Mouse (Mus musculus) intestine, postnatal 0 days (tissue): ENCODE measurements around the gene Mtrex. TPM values are rescaled to one million over a fixed set of nuclear protein-coding genes. Genes with fewer than 3 reads are reported as not detected.

ENCODE experiments used
- ATAC-seq: fragments of 200-750 bp; cut with Nextera tagmentation; 2 replicates; pipeline ENCODE4 v1.8.0; 2017; ENCODE audit warnings: mild to moderate bottlenecking, moderate TSS enrichment, moderate library complexity
- H3K27ac ChIP-seq: fragments of 300-500 bp; sonication (generic); 2 replicates; pipeline ENCODE4 v1.5.1; 2014; ENCODE audit warnings: mild to moderate bottlenecking, low read depth, low read length, moderate library complexity
- H3K27me3 ChIP-seq: fragments of 300-500 bp; sonication (generic); replicated peaks from 2 replicates; pipeline ENCODE4 v1.6.1; 2014; ENCODE audit warnings: low read length, mixed read lengths; ENCODE audit not compliant: control insufficient read depth, insufficient read depth
- H3K36me3 ChIP-seq: fragments of 300-500 bp; sonication (generic); 2 replicates; pipeline ENCODE4 v1.6.1; 2014; ENCODE audit warnings: mild to moderate bottlenecking, moderate library complexity; ENCODE audit not compliant: control insufficient read depth, insufficient read depth
- H3K4me1 ChIP-seq: fragments of 300-500 bp; sonication (generic); replicated peaks from 2 replicates; pipeline ENCODE4 v1.6.1; 2014; ENCODE audit warnings: antibody characterized with exemption, low read length, mixed read lengths; ENCODE audit not compliant: control insufficient read depth, insufficient read depth
- H3K4me2 ChIP-seq: fragments of 300-500 bp; sonication (generic); replicated peaks from 2 replicates; pipeline ENCODE4 v1.6.1; 2014; ENCODE audit warnings: low read depth, mild to moderate bottlenecking, moderate library complexity
- H3K4me3 ChIP-seq: fragments of 300-500 bp; sonication (generic); 2 replicates; pipeline ENCODE4 v1.5.1; 2014; ENCODE audit warnings: low read depth, low read length
- H3K9ac ChIP-seq: fragments of 300-500 bp; sonication (generic); 2 replicates; pipeline ENCODE4 v1.6.1; 2014; ENCODE audit warnings: mild to moderate bottlenecking, low read depth, low read length
- H3K9me3 ChIP-seq: fragments of 300-500 bp; sonication (generic); 2 replicates; pipeline ENCODE4 v1.6.1; 2016; ENCODE audit warnings: mixed run types; ENCODE audit not compliant: control insufficient read depth
- CTCF ChIP-seq: sonication (generic); IDR thresholded peaks from 2 replicates; pipeline ENCODE4 v1.5.1; 2016; ENCODE audit warnings: low read depth, mild to moderate bottlenecking, control low read depth, antibody characterized with exemption, moderate library complexity
- WGBS: fragments of 180-500 bp; shearing (Covaris S2); extraction: QIAGEN DNeasy Blood & Tissue Kit; methylation state at CpG from one replicate; pipeline ENCODE4 v1.1.7; 2014; 5-methylcytosine and 5-hydroxymethylcytosine counted together
- polyA plus RNA-seq: library from polyadenylated mRNA; unstranded; fragments of >200 nt; fragmentation: Nextera tagmentation; extraction: Ambion mirVana; gene quantifications from 2 replicates; pipeline ENCODE4 v1.2.1, GENCODE M21; 2015

Gene Mtrex
- polyA plus RNA-seq, 1 experiment from 2014 or later = 17.2 TPM

DNA sequence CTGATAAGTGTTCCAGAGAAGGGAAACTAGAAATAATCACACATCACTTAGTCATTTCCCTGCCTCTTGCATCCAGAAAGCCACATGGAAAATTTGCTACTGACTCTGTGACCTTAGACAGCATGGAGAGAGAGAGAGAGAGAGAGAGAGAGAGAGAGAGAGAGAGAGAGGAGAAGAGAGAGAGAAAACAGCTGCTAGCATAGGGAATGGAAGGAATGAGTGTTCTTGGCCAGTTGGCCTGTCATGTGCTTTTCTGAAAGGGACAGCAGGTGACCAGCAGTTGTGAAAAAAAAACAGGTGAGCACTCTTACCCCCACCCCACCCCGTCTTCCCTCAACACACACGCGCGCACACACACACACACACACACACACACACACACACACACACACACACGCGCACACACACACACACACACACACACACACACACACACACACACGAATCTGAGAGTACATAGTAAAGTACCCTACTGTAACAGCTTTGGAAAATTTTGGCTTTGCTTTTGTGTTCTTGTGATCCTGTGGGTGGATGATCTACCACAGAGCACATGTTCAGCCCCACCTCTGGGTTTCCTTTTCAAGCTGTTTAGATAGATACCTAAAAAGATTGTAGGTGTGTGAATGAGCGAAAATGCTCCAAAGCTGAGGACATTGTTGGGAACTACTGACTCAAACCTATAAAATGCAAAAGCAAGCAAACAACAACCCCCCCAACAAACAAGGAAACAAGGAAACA is 103.1 kb downstream of the Mtrex start:
- 84% methylated on average over 6 of the region's 8 CpGs for WGBS
- ATAC-seq = no peak
- Histone ChIP-seq H3K9me3 (no peaks in the 10 kb centered on the region), H3K9ac (no peak overlapping the region), H3K27ac (no peak overlapping the region), H3K4me3 (no peak overlapping the region), H3K36me3 (peaks cover 7% of the 10 kb centered on the region; the same call in 1 of the 2 replicates), H3K27me3 (no peaks in the 10 kb centered on the region), H3K4me2 (no peak overlapping the region), H3K4me1 (no peaks in the 10 kb centered on the region)
- TF ChIP-seq CTCF = no peak

DNA sequence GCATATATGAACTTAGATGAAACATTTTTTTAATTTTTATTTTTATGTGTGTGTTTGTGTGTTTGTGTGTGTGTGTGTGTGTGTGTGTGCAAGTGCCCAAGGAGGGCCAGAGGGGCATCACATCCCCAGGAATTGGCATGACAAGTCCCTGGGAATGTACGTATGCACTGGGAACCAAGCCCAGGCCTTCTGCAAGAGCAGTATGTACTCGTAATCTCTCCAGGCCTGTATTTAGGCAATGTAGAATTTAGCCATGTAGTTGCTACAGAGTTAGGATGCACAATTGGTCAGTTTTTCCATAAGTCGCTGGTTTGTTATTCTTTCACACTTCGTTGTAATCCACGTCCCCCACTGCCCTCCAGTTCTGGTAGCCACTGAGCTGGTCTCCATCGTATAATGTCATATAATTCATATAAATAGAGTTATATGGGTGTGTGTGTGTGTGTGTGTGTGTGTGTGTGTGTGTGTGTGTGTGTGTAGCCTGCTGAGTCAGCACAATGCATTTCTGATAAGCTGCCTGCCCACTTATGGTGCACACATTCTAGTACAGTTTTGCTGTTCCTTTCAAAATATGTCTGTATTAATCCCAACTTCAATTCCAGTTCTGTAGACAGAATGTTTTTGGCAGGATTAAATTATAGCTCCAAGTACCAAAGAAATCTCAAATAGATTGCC is 103.8 kb downstream of the Mtrex start:
- Histone ChIP-seq H3K4me1 (no peaks in the 10 kb centered on the region), H3K27ac (no peak overlapping the region), H3K4me2 (no peak overlapping the region), H3K4me3 (no peak overlapping the region), H3K9me3 (no peaks in the 10 kb centered on the region), H3K27me3 (no peaks in the 10 kb centered on the region), H3K36me3 (peaks cover 7% of the 10 kb centered on the region; the same call in 1 of the 2 replicates), H3K9ac (no peak overlapping the region)
- WGBS = 80% methylated on average over 6 of the region's 6 CpGs
- TF ChIP-seq CTCF = no peak
- ATAC-seq = no peak

DNA sequence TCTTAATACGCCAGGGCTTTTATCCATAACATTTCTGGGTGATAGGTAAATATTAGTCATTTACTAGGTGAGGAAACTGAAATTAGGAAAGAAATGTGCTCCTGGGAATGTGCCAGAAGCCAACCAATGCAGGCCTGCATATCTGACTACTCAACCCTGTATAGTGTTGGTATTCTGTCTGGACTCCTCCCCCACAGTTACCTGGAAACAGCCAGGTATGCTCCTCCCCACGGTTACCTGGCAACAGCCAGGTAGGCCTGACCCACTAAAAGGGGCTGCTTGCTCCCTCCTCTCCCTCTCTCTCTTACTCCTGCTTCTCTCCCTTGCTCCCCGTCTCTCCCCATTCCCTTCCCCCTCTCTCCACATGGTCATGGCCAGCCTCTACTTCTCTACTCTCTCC is 104.8 kb downstream of the Mtrex start:
- peaks cover 7% of the 10 kb centered on the region; the same call in 1 of the 2 replicates for H3K36me3 ChIP-seq
- no peaks in the 10 kb centered on the region for H3K9me3 ChIP-seq
- H3K4me2 ChIP-seq = no peak overlapping the region
- H3K27me3 ChIP-seq = no peaks in the 10 kb centered on the region
- H3K4me3 ChIP-seq = no peak overlapping the region
- H3K27ac ChIP-seq = no peak overlapping the region
- no peaks in the 10 kb centered on the region for H3K4me1 ChIP-seq
- H3K9ac ChIP-seq = no peak overlapping the region
- no peak for TF ChIP-seq CTCF
- ATAC-seq = no peak
- 52% methylated on average over 3 of the region's 3 CpGs for WGBS

DNA sequence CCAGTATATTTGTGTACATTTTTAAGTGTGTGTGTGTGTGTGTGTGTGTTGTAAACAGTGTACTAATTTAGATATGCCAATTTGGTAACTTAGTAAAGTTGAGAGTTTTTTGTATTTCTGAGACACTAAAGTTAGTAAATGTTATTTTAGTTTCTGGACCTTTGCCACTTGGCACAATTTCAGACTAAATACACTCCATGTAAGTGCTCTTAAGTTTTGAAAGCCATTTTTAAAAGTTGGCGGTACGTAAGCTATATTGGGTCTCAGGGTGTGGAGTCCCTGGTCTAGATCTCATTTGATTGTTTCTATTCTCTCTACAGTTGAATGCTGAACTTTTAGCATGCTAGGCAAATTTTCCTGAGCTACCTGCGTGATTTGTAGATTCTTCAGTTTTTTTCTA is 109.1 kb downstream of the Mtrex start:
- no peak for ATAC-seq
- Histone ChIP-seq H3K36me3 (no peaks in the 10 kb centered on the region), H3K27ac (no peak overlapping the region), H3K27me3 (no peaks in the 10 kb centered on the region), H3K9ac (no peak overlapping the region), H3K4me3 (no peak overlapping the region), H3K4me1 (no peaks in the 10 kb centered on the region), H3K9me3 (no peaks in the 10 kb centered on the region), H3K4me2 (no peak overlapping the region)
- no peak for TF ChIP-seq CTCF
- whole genome bisulfite sequencing = 64% methylated on average over 3 of the region's 3 CpGs

Other genes with a start within 250 kb of the Mtrex start
- 91.0 and 98.5 TPM in 2 replicates for gene Plpp1, start 126.6 kb downstream of the Mtrex start, polyA plus RNA-seq
- 6.3 and 7.1 TPM in 2 replicates for gene Dhx29, start 56 bp upstream of the Mtrex start, polyA plus RNA-seq
- 0.10 and 0.12 TPM in 2 replicates for gene Ccno, start 60.4 kb upstream of the Mtrex start, polyA plus RNA-seq
- gene Mcidas, start 66.4 kb upstream of the Mtrex start, polyA plus RNA-seq = not detected in 2 replicates
- gene Cdc20b, start 107.7 kb upstream of the Mtrex start, polyA plus RNA-seq = not detected in 2 replicates
- gene Gpx8, start 119.0 kb upstream of the Mtrex start, polyA plus RNA-seq = 50.4 and 51.7 TPM in 2 replicates
- gene Gzma, start 173.6 kb upstream of the Mtrex start, polyA plus RNA-seq = 4.2 and 4.9 TPM in 2 replicates